Mouse (Mus musculus) spleen, adult 18-20 months (tissue): ENCODE data around the gene Scrn1.

Experiments used
- DNase-seq, 2 experiments: peaks; one replicate each; pipeline ENCODE4 v3.0.0; 2022; ENCODE audit warnings: mixed read lengths in 2 of 2

Gene Scrn1

DNA sequence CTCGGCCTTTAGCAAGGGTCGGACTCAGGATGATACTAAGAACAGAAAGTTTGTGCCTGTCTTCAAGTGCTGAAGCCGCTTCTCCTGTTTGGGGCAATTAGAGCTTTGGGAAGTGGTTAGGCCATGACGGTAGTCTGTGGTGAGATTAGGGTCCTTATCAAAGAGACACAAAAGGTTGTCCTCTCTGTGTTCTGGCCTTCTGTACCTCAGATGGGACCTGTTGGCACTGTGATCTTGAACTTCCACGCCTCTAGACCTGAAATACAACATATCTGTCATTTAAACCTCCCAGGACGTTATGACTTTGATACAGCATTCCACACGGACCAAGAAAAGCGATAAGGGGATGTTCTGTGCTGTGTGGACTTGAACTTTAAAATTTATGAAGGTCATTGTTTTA is 37.6 kb downstream of the Scrn1 start:
- no peak for DNase-seq

DNA sequence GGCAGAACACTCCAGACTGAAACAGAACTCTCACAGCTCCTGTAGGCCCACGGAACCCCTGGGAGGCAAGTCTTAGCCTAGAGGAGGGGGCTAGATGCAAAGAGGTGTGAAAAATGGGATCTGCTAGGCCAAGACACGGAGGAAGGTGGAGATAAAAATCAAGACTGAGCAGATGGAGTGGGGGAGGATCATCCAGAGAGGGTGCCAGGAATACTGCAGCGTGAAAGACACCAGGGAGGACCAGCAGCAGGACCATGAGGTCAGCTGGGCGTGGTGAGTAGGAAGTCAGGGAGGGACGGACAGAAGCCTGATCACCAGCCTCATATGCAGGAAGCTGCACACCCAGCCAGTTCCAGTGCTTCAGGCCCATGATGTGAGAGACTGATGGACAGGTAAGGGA is 47.5 kb downstream of the Scrn1 start:
- DNase-seq: no peak

DNA sequence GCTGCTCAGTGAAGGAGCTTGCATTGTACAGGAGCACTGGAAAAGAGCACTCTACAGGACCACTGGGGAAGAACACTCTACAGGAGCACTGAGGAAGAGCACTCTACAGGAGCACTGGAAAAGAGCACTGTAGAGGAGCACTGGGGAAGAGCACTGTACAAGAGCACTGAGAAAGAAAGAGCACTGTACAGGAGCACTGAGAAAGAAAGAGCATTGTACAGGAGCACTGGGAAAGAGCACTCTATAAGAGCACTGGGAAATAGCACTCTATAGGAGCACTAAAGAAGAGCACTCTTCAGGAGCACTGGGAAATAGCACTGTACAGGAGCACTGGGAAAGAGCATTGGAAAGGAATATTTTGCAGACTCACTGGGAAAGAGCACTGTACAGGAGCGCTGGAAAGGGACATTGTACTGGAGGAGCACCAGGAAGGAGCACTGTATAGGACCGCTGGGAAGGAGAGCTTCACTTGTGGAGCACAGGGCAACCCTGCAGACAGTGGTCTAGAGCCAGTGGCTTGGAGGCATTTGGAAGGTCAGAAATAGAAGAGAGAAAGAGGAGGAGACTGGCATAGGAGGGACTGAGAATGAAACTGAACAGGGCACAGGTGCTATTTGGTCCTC is 49.7 kb downstream of the Scrn1 start:
- DNase-seq: no peak

DNA sequence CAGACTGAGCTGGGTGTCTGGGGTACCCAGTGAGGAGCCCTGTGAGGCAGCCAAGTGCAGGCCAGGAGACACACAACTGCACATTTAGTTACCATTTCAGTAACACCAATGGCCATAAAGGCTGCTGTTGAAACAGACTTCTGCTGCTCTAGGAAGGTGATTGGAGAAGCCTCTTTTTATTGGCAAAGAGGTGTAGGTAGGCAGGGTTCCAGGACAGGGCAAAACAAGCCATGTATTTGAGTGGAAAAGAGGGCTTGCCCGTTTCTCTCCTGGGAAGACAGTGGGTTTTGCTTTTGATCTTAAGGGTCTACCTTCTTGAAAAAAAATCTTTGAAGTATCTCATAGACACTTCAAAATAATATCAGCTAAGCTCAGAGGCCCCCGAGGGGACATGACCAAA is 54.0 kb downstream of the Scrn1 start:
- DNase-seq: no peak

DNA sequence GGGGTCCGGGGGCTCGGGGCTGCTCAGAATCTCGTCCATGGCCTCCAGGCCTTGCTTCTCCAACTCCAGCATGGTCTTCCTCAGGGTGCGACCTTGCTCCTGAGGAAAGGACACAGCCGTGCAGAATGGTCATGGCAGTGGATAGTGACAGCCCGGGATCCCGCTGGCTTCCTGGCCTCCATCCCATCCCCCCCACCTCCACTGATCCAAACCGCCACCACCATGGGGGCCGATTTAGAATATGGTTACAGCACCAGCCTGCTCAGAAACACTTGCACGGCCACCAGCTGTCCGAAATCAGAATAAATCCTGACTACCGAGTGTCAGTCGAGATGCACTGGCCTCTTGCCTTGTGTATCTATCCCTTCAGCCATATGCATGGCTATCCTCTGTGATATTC is 57.0 kb downstream of the Scrn1 start:
- DNase-seq: no peak

DNA sequence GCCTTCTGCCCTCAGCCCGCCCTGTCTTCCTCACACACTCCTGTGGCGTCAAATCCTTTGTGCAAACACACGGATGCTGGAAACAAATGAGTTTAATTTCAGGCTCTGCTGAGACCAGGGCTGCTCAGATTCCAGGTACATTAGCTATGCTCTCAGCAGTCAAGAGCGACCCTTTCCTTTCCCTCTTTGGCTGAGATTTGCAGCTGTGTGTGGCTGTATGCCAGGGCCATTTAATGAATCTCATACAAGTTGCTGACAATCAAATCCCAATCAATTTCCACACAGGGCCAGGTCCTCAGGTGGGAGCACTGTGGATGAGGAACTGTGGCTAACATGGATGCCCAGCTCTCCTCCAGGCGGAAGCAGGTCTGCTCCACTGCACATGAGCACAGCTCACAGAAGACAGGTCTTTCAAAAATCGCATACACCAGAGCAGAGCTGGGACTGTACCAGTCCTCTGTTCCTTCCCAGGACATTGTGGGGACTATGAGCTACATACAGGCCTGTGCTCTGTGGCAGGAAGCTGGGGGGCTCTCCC is 58.0 kb downstream of the Scrn1 start:
- DNase-seq: no peak

DNA sequence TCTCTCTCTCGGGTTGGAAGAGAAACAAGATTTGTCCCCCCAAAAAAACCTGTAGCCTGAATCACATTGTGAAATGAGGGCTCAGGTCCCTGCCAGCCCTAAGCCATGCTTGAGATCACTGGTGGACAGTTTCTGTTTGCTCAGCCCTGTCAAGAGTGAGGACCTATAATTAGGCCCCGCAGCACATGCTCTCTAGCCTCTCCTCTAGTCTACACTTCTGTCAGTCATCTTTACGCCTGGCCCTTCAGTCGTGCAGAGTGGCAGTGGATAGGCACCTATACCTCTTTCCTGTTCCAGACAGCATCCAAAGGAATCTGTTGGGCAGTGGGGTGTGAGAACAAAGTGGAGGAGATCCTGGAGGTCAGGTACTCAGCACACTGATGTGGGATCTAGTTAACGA is 58.5 kb downstream of the Scrn1 start:
- DNase-seq: no peak

DNA sequence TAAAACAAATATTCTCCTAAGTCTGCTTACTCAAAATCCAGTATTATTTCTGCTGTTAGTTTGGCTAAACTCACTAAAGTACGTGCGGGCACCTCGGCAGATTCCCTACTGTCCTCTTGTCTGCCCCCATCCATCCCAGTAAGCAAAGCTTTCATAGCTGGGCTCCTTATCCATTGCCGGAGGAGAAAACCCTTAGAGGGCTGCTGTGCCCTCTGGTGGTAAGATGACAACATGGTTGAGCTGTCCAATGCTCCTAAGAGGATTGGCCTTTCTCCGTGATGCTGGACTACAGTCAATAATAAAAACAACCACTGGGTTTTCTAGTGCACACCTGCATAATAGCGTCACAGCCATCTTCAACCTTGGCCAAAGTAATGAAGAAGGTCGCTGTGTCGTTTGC is 59.3 kb downstream of the Scrn1 start:
- DNase-seq: no peak

DNA sequence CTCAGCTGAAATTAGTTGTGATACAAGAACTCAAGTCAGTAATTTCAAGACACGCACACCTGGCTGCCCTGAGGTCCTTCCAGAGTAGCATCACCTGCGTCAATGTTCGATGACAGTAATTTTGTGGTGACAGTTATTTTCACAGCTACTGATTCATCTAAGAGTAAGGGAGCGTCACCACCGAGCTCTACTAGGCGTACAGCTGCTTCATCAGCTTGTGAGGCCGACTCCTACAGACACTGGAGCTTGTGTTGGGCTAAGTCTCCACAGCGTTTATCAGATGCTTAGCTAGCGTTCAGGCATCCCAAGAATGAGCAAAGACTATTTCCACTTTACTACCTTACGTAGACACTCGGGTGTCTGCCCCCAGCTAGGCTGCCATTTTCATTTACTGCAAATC is 60.0 kb downstream of the Scrn1 start:
- no peak for DNase-seq

DNA sequence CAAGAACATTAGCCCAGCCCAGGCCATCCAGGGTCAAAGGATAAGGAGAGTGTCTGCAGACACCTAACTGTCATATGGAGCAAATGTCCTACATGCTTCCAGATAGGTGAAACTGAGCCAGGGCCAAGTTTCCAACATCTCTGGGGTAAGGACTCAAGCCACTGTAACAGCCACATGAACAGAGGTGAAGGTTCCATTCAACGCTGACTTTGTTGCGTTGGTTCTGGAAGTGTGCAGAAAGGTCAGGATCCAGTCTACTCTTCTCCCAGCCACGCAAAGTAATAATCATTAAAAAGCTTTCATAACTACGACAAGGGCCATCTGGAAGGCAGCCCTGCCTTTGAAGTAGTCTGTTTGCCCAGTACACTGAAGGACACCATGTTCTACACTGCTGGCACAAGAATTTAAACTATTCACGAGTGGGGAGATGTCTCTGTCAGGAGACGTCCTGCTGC is 63.6 kb downstream of the Scrn1 start:
- DNase-seq: no peak

DNA sequence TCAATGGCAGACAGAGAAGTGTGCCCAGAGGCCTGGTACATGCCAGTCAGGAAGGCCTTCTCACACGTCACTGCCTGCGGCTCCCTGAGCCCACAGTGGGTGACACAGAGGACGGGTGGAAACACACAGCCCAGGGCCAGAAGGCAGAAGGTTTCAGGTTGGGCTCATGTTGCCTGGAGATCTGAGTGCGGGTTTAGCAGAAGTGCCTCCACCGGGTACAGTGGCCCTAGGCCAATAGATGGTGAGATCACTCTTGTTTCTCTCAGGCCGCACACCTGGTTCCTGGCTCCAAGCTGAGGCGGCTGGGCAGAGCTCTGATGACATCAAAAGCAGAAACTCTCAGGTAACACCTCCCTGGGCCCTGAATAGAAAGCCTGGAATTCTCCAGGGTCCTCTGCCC is 70.1 kb downstream of the Scrn1 start:
- no peak for DNase-seq

DNA sequence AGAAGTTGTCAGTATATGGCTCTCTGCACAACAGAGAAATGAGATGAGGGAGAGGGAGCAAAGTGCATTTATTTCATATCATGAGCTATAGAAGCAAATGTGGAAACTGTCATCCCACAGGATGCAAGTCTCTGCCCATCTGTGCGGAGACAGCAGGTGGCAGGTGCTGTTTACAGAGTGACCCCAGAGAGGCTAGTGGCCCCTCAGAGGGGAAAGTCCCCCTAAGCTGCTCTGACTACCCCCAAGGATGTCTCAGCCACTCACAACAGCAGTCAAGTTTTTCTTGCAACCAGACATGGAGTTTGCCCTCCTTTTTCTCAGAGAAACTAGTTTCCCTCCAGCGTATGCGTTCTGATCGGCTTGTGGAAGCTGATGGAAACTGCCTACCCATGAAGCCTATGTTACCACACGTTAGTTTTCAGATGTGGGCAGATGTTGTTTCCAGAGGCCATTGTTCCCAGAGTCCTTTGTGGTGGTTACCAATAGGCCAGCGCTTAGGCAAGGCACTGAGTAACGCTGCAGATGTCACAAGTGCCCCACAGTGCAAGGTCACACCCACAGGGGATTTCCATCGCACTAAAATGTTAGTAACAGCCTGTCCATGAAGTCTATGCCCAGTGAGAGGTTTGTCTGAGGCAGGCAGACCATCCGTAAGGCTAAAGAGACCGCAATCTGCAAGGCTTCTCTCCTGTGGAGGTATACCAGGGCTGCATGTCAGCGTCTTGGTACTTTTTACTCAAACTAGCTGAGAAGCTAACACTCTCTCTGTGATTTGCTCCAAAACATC is 71.5 kb downstream of the Scrn1 start:
- no peak for DNase-seq

DNA sequence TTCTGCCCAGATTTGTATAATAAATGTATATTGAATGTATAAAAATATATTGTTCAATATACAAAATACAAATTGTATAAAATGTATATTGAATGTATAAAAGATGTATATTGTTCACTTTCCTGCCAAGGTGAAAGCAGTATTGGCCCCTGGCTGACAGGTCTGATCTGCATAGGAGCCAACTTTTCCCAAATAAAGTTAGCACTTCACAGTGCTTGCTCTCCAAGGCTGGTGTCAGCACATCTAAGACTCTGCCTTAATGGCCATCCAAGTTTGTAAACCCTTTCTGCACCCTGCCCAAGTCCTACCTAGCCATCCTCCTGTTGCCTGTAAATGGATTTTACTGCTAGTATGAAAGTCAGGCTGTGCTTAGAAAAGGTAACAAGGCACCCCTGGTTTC is 72.2 kb downstream of the Scrn1 start:
- DNase-seq: no peak

DNA sequence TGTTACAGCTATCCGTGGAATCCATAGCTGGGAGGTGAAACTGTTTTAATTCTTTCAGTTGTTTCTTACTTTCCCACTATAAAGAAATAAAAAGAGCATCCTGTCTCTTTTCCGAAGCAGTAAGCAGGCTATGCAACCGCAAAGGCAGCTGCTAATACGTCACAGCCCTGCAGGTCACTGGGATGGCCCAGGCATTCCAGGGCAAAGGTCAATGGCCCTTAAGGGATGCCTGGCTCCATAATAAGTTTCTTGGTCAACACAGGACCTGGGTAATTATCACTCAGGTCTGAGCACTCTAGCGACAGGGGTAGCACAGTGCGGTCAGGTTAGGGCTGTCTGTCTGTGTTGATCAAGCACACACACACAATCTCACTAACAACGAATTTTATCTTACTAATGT is 75.2 kb downstream of the Scrn1 start:
- no peak for DNase-seq

DNA sequence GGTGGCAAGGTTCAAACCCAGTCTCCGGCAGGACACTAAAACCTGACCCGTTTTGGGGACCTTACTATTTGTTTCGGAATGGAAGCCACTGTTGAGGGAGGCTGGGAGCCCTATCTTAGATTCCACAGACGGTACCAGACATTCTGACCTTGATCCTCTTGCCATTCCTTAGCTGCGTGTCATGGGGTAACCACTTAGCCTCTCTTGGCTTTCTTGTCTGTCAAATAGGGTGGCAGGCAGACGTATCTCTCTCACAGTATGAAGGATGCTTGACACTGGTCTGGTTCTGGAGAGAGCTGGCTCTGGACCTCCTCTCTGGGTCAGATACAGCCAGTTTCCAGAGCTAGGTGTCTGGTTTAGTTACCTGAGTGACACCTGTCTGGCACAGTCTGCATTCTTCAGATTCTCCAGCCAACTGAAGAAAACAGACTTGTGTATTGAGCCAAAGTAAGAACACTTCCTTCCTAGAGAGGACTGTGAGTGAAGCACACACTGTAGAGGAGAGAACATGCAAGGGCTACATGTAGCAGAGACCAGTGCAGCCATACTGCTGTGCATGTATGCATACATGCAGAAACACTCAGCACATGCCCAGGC is 80.2 kb downstream of the Scrn1 start:
- DNase-seq: no peak

DNA sequence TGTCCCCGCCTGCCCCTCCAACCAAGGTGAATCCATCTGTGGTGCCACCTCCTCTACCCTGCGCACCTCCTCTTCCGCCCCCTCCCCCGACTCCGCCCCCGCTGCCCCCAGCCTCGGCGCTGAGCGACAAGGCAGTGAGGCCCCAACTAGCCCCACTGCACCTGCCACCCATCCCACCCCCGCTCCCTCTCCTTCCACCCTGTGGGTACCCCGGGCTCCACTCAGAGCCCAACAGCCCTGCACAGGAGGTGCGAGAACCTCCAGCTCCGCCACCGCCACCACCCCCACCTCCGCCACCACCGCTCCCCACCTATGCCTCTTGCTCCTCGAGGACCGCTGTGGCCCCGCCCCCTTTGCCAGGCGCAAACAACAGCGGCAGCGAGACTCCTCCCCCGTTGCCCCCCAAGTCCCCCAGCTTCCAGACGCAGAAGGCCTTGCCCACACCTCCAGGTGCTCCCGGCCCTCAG is 80.8 kb downstream of the Scrn1 start:
- DNase-seq: no peak

DNA sequence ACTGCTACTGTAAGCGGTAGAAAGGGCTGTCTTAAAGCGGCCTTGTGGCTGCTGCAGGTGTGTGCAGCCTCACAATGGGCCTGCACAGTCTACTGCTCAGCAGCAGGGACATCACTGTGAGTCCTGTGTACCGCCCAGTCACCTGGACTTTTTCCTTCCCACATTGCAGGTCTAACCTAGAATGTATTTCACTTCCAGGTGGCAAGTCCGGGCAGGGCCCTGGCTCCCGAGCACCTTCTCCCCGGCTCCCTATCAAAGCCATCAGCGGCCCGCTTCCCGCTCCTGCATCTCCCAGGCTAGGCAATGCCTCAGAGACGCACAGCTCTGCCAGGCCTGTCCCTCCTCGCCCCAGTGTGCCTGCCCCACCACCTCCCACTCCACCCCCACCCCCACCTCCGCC is 81.3 kb downstream of the Scrn1 start:
- DNase-seq: no peak

DNA sequence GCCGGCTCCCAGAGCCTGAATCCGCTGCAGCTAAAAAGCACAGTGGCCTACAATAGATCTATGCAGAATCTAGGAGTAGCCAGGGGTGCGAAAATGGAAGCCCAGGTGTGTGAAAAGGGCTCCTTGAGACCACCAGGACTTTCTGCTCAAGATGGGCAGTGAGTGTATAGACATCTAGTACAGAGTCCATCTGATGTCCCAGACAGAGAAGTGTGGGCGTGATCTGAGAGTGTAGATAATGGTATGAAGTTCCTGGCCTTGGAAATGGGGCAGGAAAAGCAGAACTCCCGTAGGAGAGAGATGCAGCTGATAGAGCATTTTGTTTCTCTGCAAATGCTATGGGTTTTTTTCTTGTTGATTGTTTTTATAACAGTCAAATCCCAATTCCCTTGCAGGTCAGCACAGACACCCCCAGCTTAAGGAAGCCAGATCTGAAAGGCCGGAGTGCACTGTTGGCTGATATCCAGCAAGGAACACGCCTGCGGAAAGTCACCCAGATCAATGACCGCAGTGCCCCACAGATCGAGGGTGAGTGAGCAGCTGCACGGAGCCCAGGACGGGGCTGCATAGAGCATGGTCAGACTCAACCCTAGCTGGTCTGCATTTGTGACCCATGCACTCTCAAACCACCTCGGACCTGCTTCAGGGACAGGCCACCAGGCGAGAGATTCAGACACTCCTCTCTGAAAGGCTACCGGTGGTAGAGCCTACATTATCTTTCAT is 84.7 kb downstream of the Scrn1 start:
- no peak for DNase-seq

DNA sequence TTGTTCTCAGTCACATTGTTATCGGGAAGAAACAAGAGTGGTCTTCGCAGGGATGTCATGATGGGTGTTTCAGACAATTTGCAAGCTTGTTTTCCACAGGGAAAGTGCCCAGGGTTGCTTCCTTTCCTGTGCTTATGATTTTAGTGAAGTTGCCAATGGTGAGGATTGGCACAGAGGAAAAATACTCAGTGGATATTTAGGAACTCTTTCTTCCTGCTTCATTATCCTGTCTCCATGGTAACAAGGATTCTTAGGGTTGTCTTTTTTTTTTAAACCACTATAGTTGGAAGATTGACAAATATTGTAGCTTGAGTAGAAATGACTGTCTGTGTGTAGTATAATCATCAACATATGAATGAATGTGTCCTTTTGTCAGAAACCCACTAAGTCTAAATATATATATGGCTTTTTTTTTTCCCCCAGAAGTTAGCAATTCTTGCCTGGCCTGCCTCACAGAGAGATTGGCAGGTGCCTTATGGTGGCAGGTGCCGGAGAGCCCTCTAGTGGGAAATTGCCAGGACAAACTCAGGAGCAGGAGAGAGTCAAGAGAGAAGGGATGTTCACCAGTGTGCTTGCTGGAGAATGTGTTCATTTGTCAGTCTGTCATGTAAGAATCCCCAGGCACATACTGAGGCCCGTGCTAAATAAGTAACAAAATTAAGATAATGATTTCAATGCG is 87.5 kb downstream of the Scrn1 start:
- DNase-seq: no peak

DNA sequence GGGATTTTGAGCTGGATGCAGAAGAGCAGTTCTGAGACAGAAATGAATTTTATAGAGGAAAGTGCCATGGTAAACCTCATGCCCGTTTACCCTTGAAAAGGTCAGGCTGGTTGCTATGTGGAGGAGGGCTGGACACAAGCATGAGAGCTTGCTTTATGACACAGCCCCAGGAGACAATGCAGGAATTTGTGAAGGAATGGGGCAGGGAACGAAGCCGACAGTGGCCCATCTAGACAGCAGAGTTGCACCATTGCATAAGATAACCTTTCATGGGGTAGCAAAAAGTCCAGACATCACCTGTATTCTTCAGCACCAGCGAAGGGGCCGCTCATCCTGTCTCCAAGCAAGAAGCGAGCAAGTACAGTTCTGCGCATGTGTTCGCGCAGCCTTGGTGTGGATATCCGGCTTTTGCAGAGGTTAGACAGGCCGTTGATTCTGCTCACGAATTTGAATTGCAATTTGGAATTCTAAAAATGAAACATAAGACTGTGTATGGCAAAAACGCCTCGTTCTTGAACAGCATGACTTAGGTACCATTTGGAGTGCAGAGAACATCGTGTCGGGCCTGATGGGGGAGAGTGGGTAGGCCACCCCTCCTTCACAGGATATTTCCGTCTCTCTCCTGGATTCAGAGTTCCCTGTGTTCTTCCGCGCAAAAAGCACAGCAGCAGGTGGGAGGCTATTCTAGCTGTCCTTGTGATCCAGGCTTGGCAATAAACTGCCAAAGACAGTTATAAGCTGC is 90.2 kb downstream of the Scrn1 start:
- no peak for DNase-seq

DNA sequence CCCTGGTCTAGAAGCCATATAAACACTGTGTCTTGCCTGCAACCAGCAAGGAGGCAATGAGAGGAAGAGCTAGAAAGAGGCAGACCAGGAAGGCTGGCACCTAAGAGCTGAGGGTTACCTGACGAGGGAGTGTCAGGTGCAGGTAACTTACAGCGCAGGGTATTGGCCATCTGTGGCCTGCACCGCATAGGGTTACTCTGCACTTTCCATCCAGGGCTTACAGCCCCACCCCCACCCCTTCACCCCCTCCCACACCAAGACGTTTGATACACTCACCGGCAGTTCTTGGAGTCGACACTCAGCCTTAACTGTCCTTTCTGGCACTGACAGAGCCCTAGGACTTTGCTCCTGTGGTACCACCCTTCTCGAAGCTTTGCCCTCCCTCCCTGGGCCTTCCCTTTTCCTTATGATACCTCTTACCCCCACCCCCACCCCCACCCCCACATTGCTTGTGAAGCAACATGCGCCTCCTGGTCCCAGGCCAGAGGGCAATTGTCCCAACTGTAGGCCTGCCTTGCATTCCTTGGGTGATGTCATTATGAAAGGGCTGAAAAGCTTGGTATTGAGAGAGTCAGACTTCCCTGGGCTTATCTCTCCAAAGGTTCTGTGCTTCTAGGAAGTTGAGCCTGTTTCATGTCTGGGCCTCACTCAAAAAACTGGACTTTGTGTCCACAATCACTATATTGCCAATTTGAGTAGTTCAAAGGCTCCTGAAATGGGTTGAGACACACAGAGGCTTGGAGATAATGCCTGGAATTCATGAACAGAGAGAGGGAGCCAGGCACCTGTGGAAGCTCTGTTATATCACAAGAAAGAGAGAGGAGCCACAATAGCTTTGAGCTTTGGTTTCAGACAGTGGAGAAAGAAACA is 93.2 kb downstream of the Scrn1 start:
- DNase-seq: no peak
